Mouse (Mus musculus): ENCODE measurements around the gene Ccrl2.

Ccrl2 gene

DNA sequence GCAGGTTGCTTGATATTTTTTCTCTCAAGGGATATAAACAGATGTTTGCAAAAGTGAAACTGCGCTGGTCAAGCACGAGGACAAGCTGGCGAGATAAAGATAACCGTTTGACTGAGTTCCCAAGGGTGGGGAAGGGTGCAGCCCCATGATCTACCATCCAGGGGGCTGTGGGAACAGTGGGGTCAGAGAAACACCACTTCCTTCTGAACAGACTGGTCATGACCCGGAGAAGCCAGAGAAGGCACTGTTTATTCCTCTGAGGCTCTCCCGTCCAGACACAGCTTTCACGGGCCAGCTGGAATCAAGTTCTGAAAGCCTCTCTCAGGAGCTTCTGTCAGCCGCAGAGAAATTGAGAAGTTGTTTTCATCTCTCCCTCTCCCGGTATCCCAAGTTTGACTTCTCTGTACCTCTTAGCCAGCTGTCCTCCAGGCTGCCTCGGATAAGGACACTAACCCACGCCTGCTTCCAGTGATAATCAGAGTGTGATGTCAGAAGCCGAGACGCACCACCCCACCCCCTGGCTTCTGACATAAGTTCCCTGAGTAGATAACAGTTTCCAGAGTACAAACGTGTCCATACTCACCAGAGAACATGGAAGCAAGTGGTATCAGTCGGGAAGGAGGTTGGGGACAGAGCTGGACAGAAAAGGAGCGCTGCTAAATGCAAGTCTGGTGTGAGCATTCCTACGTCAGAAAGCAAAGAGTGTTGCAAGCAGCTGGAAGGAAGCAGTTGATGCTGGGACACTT is at the start of gene Ccrl2:
Ccrl2 (minus strand) TSS at position 722 of the 746 bp plus-strand sequence.
- no peak for DNase-seq (ENCODE audit: low spot score in 2 of 2)

GRCm38 (mm10) chr9:111103893-111104292 is 46.6 kb upstream of the Ccrl2 start:
- DNase-seq (ENCODE audit: low spot score in 2 of 2), result no peak

- no peak for DNase-seq (ENCODE audit: low spot score in 2 of 2)
Observed at GRCm38 (mm10) chr9:111103293-111103692, 46.0 kb upstream of the Ccrl2 start.

DNA sequence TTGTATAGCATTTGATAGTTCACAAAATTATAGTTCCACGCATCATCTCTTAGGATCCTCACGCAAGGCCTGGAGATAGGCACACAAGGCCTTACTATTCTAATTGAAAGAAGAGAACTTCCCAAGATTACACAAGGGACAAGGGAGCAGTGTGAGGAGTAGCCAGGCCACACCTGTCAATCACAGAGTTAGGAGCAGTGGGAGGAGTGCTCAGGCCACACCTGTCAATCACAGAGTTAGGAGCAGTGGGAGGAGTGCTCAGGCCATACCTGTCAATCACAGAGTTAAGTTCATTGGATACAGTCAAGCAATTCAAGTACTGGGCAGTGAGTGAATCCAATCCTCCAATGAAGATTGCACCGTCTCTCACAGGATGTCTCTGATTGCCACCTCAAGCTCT is 43.1 kb upstream of the Ccrl2 start:
- no peak for DNase-seq (ENCODE audit: low spot score in 2 of 2)

DNA sequence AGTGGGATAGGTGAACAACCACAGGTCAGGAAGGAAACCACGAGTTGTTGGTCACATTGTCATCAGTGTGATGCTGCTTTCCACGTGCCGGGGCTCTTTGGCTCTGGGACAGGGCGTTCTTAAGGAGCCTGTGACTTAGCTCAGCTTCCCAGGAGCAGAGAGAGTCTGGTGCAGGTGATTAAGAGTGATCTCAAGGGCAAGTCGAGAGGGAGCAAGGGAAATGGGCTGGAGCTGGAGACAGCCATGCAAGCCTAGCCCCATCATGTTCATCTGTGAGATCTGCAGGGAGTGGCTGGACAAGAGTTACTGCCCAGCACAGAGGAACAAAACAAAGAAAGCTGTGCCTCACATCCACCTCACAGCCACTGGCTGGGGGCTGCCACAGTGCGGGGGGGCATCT is 40.2 kb upstream of the Ccrl2 start:
- no peak for DNase-seq (ENCODE audit: low spot score in 2 of 2)

GRCm38 (mm10) chr9:111096419-111097326 is 39.4 kb upstream of the Ccrl2 start:
- DNase-seq (ENCODE audit: low spot score in 2 of 2), result no peak

GRCm38 (mm10) chr9:111095710-111096109 is 38.4 kb upstream of the Ccrl2 start:
- no peak for DNase-seq (ENCODE audit: low spot score in 2 of 2)

- DNase-seq (ENCODE audit: low spot score in 2 of 2), result no peak
Observed at GRCm38 (mm10) chr9:111094626-111095025, 37.3 kb upstream of the Ccrl2 start.

DNA sequence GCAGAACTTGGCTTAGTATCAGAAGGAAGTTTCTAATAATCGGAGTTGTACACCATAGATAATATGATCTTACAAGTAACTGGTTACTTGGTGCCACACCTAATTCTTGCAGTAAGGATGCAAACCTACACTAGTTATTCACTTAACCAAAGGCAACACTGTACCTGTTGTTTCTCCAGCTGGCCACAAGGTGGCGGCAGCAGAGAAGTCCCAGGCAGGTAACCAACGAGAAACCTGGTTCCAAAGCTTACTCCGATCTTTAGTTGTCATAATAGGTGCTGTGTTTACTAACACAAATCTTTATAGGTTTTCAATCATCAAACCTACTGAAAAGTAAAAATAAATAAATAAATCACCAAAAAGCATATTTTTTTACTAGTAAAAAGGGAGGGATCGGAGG is 35.8 kb upstream of the Ccrl2 start:
- DNase-seq (ENCODE audit: low spot score in 2 of 2), result no peak

DNA sequence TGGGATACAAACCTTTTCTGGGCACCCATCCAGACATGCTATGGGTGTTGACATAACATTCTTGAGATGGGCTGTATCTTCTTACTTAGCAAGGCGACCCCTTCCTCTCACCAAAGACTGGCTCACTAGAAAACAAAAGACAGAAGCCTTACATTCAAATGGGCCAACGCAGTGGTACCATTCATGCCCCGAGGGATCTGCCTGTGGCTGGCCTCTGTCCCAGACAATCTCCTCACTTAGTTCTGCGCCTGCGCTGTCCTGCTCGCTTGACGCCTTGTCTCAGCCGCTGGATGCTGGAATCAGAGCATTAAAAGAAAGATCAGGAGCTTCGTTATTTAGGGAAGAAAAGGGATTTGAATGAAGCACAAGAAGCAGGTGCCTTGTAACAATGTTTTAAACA is 35.3 kb upstream of the Ccrl2 start:
- DNase-seq (ENCODE audit: low spot score in 2 of 2), result no peak

- DNase-seq (ENCODE audit: low spot score in 2 of 2), result no peak
Observed at GRCm38 (mm10) chr9:111088886-111089285, 31.6 kb upstream of the Ccrl2 start.

DNA sequence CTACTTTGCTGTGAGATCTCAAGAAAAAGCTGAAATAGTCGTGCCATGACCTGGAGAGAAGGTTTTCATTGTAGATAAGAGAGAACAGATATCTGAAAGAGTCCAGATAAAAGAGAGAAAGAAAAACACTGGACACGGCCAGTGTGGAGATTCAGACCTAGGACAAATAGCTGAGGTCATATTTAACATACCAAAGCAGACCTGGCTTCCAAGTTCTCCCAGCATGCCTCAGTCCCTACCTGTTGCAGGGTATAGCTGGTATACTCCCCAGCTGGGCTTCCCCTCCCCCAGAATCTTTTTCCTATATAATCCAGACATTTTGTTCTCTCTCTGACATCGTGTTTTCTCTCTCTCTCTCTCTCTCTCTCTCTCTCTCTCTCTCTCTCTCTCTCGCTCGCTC is 30.6 kb upstream of the Ccrl2 start:
- DNase-seq (ENCODE audit: low spot score in 2 of 2), result no peak

DNA sequence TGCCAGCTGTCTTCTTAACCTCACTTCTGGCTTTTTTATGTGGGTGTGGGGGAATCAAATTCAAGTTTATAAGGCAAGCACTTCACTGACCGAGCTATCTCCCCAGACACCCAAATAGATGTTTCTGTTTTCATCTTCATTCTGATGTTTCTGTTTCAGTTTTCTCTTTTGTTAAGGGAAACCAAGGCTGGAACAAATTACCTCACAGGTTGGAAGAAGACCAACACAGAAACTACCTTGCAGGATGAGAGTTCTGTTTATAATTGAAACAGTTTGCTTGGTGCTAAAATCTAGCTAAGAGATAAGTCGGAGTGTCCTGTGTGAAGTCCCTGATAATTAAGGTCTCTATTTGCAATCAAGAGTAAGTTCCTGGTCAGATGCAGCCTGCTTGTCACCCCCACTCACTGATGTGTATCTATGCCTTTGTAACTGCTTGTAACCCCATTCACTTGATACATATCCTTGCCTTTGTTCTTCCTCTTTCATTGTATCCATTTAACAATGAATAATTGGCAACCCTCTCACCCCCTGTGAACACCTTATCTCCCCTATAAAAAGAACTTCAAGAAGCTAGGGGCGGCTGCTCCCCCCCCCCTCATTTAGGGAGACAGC is 29.8 kb upstream of the Ccrl2 start:
- no peak for DNase-seq (ENCODE audit: low spot score in 2 of 2)

GRCm38 (mm10) chr9:111086137-111086536 is 28.8 kb upstream of the Ccrl2 start:
- no peak for DNase-seq (ENCODE audit: low spot score in 2 of 2)

DNA sequence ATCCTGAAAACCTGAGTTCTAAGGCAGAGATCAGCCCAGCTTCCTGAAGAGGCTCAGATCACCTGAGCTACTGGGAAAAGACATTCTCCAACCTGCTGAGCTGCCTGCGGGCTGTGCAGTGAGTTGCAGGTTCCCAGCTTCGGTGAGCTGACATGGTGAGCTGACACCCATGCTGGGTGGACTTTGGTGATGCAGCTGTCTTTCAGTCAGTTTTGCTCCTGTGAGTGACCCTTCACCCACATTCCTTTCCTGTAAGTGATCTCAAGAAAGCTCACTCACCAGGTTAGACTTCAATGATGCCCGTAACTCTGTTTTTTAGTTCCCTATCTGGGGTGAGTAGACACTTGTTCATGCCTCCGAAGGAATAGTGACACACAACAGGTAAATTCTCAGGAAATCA is 28.0 kb upstream of the Ccrl2 start:
- DNase-seq (ENCODE audit: low spot score in 2 of 2), result no peak

DNA sequence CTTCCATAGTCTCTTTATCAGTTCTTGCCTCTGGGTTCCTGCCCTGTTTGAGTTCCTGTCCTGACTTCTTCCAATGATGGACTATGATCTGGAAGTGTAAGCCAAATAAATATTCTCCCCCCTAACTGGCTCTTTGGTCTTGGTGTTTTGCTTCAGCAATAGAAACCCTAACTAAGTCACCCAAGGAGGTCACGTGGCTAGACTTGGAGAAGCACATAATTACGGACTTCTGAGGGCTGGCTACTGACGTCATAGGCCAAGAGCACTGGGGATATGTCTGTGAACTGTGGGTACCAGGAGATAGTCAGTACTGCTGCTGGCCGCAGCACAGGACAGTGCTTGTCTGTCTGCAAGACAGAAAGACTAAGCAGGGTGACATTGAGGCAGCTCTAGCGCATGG is 24.4 kb upstream of the Ccrl2 start:
- no peak for DNase-seq (ENCODE audit: low spot score in 2 of 2)

DNA sequence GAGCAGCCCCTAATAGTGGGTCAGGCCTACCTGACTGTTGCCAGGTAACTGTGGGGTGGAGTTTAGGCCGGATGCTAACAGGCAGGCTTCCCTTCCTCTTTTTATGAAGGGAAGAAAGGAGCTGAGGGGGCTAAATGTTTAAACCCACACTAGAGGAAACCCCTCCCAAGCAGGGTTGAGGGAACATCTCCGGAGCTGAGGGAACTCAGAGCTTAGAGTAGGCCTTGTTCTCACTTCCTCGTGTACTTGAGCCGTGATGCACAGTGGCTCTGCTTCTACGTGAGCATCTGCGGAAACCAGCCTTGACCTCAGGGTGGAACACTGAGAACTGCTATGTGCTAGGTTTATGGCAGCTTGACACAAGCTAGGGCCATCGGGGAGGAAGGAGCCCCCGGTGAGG is 23.5 kb upstream of the Ccrl2 start:
- no peak for DNase-seq (ENCODE audit: low spot score in 2 of 2)

DNA sequence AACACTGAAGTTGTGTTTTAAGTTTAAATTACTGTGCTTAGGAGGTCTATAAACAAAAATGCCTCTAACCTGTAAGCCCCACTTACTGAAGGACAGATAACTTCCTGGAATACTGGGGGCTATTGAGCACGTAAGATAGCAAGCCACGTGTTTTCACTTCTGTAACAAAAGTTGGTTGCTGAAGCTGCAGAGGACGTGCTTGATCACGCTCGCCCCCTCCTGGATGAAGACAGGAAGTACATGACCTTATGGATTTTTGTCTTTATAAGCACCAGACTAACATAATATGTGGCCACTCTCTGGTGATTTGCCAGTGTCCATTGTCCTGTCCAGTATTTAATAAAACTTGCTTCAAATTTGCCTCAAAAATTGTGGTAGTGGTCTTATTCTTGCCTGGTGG is 20.4 kb upstream of the Ccrl2 start:
- DNase-seq (ENCODE audit: low spot score in 2 of 2), result no peak

DNA sequence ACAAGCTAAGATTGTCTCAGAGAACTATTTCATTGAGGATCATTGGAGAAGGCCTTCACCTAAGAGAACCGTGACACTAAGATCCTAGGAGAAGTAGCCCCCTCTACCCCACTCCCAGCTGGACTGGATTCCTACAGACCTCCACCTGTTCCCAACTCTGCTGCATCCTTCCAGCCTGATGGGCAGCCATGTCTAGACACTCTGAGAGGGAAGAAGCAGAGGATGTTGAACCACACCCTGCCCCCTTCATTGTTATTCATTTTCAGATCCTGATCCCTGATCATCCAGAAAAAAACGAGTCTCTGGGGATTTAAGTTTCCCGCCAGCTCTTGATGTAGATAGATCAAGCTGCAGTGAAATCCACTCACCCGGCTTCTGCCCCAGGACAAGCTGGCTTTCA is 15.7 kb upstream of the Ccrl2 start:
- no peak for DNase-seq (ENCODE audit: low spot score in 2 of 2)

DNA sequence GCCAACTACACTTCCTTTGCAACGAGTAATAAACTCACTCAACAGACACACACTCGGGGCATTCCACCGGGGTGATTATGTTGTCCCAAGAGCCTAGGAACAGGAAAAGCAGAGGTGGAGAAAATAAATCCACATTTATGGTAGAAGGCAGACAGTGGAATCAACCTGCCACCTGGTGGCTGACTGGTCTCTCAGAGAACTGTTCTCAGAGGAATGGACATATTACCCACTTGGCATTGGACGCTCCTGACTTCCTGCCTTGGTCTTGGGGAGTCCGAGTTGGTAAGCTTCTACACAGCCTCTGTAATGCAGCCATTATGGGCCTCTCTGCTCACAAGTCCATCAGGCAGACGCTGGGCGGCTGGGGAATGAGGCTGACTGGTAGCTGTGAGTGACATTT is 14.9 kb upstream of the Ccrl2 start:
- no peak for DNase-seq (ENCODE audit: low spot score in 2 of 2)

GRCm38 (mm10) chr9:111070546-111070961 is 13.2 kb upstream of the Ccrl2 start:
- DNase-seq (ENCODE audit: low spot score in 2 of 2), result peak in 1 of 2 experiments; percentile 72

GRCm38 (mm10) chr9:111067052-111067451 is 9.7 kb upstream of the Ccrl2 start:
- DNase-seq (ENCODE audit: low spot score in 2 of 2), result no peak

DNA sequence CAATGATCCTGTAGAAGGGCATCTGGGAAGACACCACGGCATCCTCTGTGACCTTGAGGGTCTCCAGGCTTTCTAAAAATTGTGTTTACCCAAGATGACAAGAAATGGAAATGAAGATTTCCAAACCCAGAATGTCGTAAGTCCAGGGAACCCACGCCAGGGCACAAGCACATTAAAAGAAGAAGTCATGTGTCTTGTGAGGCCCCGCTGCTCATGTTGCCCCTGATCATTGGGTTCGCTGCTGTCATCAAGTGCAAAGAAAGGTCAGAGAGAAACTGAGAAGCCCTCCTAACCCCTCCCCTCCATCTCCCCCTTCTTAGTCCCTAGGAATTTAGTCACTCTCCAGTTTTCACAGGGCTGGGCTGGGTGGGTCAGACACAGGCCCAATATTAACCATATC is 5.5 kb upstream of the Ccrl2 start:
- no peak for DNase-seq (ENCODE audit: low spot score in 2 of 2)
